Mouse (Mus musculus) kidney, adult 2 months (tissue): ENCODE results near the gene Nifk. TPM values are rescaled to one million over a fixed set of nuclear protein-coding genes. Genes with fewer than 3 reads are reported as not detected.

Source experiments
- DNase-seq: peaks from one replicate; pipeline ENCODE4 v3.0.0; 2021
- H3K27ac ChIP-seq: fragments of 200-500 bp; 2 replicates; pipeline ENCODE4 v1.5.1; 2012; ENCODE audit warnings: low read depth, low read length, control low read depth, inconsistent platforms; ENCODE audit not compliant: insufficient read depth
- H3K27me3 ChIP-seq: fragments of 200-500 bp; replicated peaks from 2 replicates; pipeline ENCODE4 v1.6.1; 2012; ENCODE audit warnings: mild to moderate bottlenecking, moderate library complexity, low read length, inconsistent platforms; ENCODE audit not compliant: control insufficient read depth, insufficient read depth
- H3K36me3 ChIP-seq: fragments of 200-500 bp; 2 replicates; pipeline ENCODE4 v1.6.1; 2012; ENCODE audit warnings: mild to moderate bottlenecking, moderate library complexity, low read length, inconsistent platforms; ENCODE audit not compliant: control insufficient read depth, insufficient read depth
- H3K4me1 ChIP-seq: fragments of 200-500 bp; 2 replicates; pipeline ENCODE4 v1.6.1; 2011; ENCODE audit warnings: low read length; ENCODE audit not compliant: control insufficient read depth, insufficient read depth
- H3K4me3 ChIP-seq: fragments of 200-500 bp; 2 replicates; pipeline ENCODE4 v1.5.1; 2011; ENCODE audit warnings: mild to moderate bottlenecking, low read depth, low read length, control low read depth; ENCODE audit not compliant: insufficient read depth
- CTCF ChIP-seq: fragments of 200-500 bp; conservative IDR thresholded peaks from 2 replicates; pipeline ENCODE4 v1.5.1; 2011; ENCODE audit warnings: low read depth, mild to moderate bottlenecking, control low read depth, low read length, moderate library complexity, mixed read lengths; ENCODE audit not compliant: insufficient read depth, insufficient read length
- POLR2A ChIP-seq: fragments of 200-500 bp; IDR thresholded peaks from one replicate; pipeline ENCODE4 v1.6.1; 2011; ENCODE audit warnings: low read depth, low read length, control low read depth
- WGBS: fragments of 180-500 bp; shearing (Covaris S2); methylation state at CpG from one replicate; pipeline ENCODE4 v1.1.7; 2018; 5-methylcytosine and 5-hydroxymethylcytosine counted together
- polyA plus RNA-seq: library from polyadenylated mRNA; depleted of rRNA; stranded (reverse); fragments of >200 nt; gene quantifications from 2 replicates; pipeline ENCODE4 v1.2.3, GENCODE M21; 2012; rRNA removed

The Nifk gene
- polyA plus RNA-seq, 1 experiment = 8.2 TPM

DNA sequence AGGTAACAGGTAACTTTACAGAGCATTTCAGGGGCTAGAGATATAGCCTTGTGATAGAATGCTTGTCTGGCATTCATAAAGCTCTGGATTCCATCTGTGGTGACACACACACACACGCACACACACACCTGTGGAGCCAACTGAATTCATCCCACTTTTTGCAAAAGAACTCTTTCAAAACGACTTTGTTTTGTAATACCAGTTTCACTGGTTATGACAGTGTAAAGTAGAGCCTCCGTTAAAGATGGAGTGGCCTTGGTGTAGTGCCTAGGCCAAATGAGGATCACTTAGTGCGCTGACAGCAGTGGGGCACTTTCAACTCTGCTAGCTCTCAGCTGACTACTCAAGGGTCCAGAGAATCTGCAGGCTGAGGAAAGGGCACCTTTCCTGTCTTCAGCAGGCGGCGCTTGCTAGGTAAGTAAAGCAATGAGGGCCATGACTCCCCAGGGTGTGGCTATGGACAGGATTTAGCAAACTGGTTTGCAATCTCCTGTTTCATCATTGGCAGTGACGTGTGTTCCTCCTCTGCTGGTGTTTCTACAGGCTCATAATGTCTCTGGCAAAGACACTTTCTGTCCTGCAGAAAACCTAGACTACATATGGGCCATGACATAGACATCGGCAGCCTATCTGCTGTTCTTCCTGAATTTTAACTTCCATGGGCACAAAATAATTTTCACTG lies 58.6 kb downstream of the Nifk start:
- H3K27ac ChIP-seq = no peak overlapping the region
- no peak for DNase-seq
- H3K27me3 ChIP-seq = no peaks in the 10 kb centered on the region
- no peaks in the 10 kb centered on the region for H3K36me3 ChIP-seq
- H3K4me1 ChIP-seq = no peaks in the 10 kb centered on the region
- 76% methylated on average over 8 of the region's 8 CpGs for WGBS
- no peak overlapping the region for H3K4me3 ChIP-seq
- TF ChIP-seq POLR2A (no peak), CTCF (no peak)

Other genes with a start within 250 kb of the Nifk start
- gene Gm29106, start 145.3 kb upstream of the Nifk start, polyA plus RNA-seq = not detected in 2 replicates
- gene Tsn, start 10.1 kb upstream of the Nifk start, polyA plus RNA-seq = 47.4 and 48.2 TPM in 2 replicates
- 11.5 and 12.8 TPM in 2 replicates for gene Clasp1, start 67.2 kb downstream of the Nifk start, polyA plus RNA-seq